Comparison of ENCODE assay signal across 13 mouse cellular contexts in the genomic region with DNA sequence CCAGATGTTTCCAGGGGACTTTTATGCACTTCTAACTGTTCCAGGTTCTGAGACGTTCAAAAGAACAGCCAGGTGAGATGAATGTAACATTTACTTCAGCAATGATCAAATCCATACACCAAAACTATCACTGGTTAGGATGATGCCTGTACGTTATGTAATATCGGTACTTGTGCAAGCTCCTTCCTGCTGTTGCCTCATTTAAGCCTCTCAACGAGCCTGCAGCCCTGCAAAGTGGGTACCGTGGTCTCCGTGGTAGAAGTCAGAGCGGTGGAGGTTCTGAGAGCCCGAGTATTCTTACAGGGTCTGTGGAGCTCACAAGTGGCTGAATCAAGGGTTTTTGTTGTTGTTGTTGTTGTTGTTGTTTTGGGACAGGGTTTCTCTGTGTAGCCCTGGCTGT.
"Had no signal": no experiment of that assay in that cellular context is flagged by ENCODE, and none has a peak within 500 bp of the region (broad histone marks: within the 10 kb centered on the region; RNA-seq: fewer than 3 reads in every experiment).

No protein-coding gene starts in this region.

- H3K27ac ChIP-seq: layer of hippocampus, adult 2 months; limb, embryonic 12.5 days; midbrain, embryonic 12.5 days; neural tube, embryonic 15.5 days; stomach, postnatal 0 days had no signal

- H3K4me3 ChIP-seq: layer of hippocampus, adult 2 months; limb, embryonic 12.5 days; midbrain, embryonic 12.5 days; neural tube, embryonic 15.5 days had no signal

- DNase-seq: kidney, adult 18-20 months; kidney, postnatal 10 days; kidney, postnatal 4 days; lung, adult 18-20 months; right cerebral cortex, adult 18-20 months; right cerebral cortex, postnatal 25 days; thymus, postnatal 4 days had no signal

- ATAC-seq: midbrain, embryonic 16.5 days had no signal

- H3K36me3 ChIP-seq: limb, embryonic 12.5 days; midbrain, embryonic 12.5 days; neural tube, embryonic 15.5 days had no signal

- H3K4me1 ChIP-seq: midbrain, embryonic 12.5 days had no signal
